Mouse (Mus musculus) stomach, embryonic 14.5 days (tissue): ENCODE results near the gene Abhd17a. TPM values are rescaled to one million over a fixed set of nuclear protein-coding genes. Genes with fewer than 3 reads are reported as not detected.

Source experiments
- ATAC-seq: fragments of 200-750 bp; cut with Nextera tagmentation; 2 replicates; pipeline ENCODE4 v1.8.0; 2017; ENCODE audit warnings: low read depth, moderate TSS enrichment; ENCODE audit not compliant: insufficient number of reproducible peaks, insufficient read depth, low FRiP score
- H3K27ac ChIP-seq: fragments of 300-500 bp; sonication (generic); 2 replicates; pipeline ENCODE4 v1.5.1; 2014; ENCODE audit warnings: mild to moderate bottlenecking, low read length, moderate library complexity, mixed read lengths
- H3K27me3 ChIP-seq: fragments of 300-500 bp; sonication (generic); 2 replicates; pipeline ENCODE4 v1.6.1; 2014; ENCODE audit warnings: low read length, control low read depth, mixed read lengths; ENCODE audit not compliant: control insufficient read depth, insufficient read depth
- H3K36me3 ChIP-seq: fragments of 300-500 bp; sonication (generic); 2 replicates; pipeline ENCODE4 v1.6.1; 2014; ENCODE audit warnings: mild to moderate bottlenecking, control low read depth, low read length, moderate library complexity, mixed read lengths; ENCODE audit not compliant: control insufficient read depth, insufficient read depth
- H3K4me1 ChIP-seq: fragments of 300-500 bp; sonication (generic); 2 replicates; pipeline ENCODE4 v1.6.1; 2014; ENCODE audit warnings: low read length, control low read depth, mixed read lengths; ENCODE audit not compliant: control insufficient read depth, insufficient read depth
- H3K4me2 ChIP-seq: fragments of 300-500 bp; sonication (generic); replicated peaks from 2 replicates; pipeline ENCODE4 v1.6.1; 2014; ENCODE audit warnings: low read depth, low read length, control low read depth
- H3K4me3 ChIP-seq: fragments of 300-500 bp; sonication (generic); 2 replicates; pipeline ENCODE4 v1.5.1; 2014; ENCODE audit warnings: low read depth, low read length, control low read depth
- H3K9ac ChIP-seq: fragments of 300-500 bp; sonication (generic); replicated peaks from 2 replicates; pipeline ENCODE4 v1.6.1; 2014; ENCODE audit warnings: low read depth, mild to moderate bottlenecking, control low read depth, low read length, moderate library complexity, mixed read lengths
- H3K9me3 ChIP-seq: fragments of 300-500 bp; sonication (generic); 2 replicates; pipeline ENCODE4 v1.6.1; 2016; ENCODE audit warnings: low read depth, low read length, control low read depth; ENCODE audit not compliant: control insufficient read depth
- WGBS: fragments of 180-500 bp; shearing (Covaris S2); extraction: QIAGEN DNeasy Blood & Tissue Kit; methylation state at CpG from one replicate; pipeline ENCODE4 v1.1.7; 2014; 5-methylcytosine and 5-hydroxymethylcytosine counted together
- polyA plus RNA-seq: library from polyadenylated mRNA; unstranded; fragments of >200 nt; fragmentation: Nextera tagmentation; extraction: Ambion mirVana; gene quantifications from 2 replicates; pipeline ENCODE4 v1.2.1, GENCODE M21; 2014

Abhd17a gene
- 89.7 and 104 TPM in 2 replicates for polyA plus RNA-seq

DNA sequence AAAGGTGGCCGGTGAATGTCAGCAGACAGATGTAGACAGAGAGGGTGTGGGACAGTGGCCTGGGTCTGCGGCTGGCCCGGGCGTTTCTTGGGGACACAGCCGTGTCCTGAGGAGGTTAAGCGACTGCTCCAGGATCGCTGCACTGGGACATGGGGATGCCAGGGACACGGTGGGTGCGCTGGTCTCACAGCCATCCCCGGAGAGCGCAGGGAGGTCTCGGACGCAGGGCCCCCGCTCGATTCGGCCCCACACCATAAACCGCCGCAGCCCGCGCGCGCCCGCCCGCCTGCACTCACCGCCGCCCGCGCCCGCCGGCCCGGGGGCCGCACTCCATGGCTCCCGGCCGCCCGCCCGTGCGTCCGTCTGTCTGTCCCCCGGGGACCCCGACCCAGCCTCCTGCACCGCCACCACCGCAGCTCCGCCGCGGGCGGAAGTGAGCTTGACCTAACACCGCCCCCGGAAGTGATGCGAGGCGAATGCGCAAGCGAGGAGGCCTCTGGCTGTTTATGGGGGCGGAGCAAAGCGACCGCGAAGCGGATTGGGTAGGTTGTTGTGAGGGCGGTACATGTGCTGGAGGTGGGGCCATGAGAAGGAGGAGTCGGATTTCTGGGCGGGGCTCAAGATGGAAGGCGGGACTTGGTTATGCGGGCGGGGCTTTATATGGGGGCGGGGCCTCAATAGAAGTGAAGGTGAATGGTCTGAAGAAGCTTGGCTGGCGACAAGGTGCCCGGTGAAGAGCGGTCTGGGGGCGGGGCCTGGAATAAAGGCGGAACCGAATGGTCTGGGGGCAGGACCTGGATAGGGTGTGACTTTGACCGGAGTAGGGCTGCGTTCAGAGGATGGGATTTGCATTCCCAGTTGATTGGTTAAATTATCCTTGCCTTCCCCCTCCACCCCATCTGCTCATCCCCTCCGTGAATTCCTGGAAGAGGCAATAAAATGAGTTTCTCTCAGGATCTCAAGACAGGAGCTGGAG is at the start of gene Abhd17a:
Gene Abhd17a (minus strand): TSS at position 463 of the 976 bp plus-strand sequence.
- H3K9ac ChIP-seq = peak within 1 kb of the TSS; percentile 83
- H3K4me1 ChIP-seq = peaks cover 10% of the 10 kb centered on the region
- peak; percentile 95 for ATAC-seq
- no peaks in the 10 kb centered on the region for H3K9me3 ChIP-seq
- peak within 1 kb of the TSS; percentile 30; the same call in 1 of the 2 replicates for H3K27ac ChIP-seq
- under 1% methylated on average over 70 of the region's 73 CpGs for WGBS
- H3K36me3 ChIP-seq = peaks cover 5% of the 10 kb centered on the region; the same call in 1 of the 2 replicates
- no peaks in the 10 kb centered on the region for H3K27me3 ChIP-seq
- H3K4me2 ChIP-seq = peak within 1 kb of the TSS; percentile 76
- H3K4me3 ChIP-seq = peak within 1 kb of the TSS; percentile 73

DNA sequence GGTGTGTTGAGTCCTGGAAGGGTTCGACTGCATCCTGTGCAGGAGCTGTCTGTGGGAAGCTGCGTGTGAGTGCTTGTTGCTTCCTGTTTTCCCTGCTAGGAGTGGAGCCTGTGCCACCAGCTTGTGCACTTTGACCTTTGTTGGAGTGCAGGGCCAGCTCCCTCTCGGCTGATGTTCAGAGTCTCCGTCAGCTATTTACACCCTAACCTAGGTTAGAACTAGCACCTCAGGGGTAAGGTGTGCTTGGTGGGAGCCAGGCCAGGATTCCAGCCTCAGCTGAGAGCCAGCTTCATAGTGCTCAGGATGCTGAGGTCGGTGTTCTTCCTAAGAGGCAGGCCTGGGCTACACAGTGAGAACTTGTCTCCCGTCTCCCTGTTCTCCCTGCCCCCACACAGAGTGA is 45.2 kb upstream of the Abhd17a start:
- WGBS = 73% methylated on average over 6 of the region's 6 CpGs
- Histone ChIP-seq H3K27ac (no peak overlapping the region), H3K4me3 (no peak overlapping the region), H3K9me3 (no peaks in the 10 kb centered on the region), H3K4me1 (no peaks in the 10 kb centered on the region), H3K27me3 (no peaks in the 10 kb centered on the region), H3K9ac (no peak overlapping the region), H3K36me3 (peaks cover 56% of the 10 kb centered on the region), H3K4me2 (no peak overlapping the region)
- ATAC-seq = no peak

GRCm38 (mm10) chr10:80628925-80629324 is 38.8 kb upstream of the Abhd17a start:
- no peak overlapping the region for H3K4me3 ChIP-seq
- H3K36me3 ChIP-seq = peaks cover 7% of the 10 kb centered on the region; the same call in 1 of the 2 replicates
- no peak overlapping the region for H3K4me2 ChIP-seq
- no peak for ATAC-seq
- H3K9ac ChIP-seq = no peak overlapping the region
- WGBS = 87% methylated on average over 9 of the region's 9 CpGs
- no peaks in the 10 kb centered on the region for H3K9me3 ChIP-seq
- no peaks in the 10 kb centered on the region for H3K27me3 ChIP-seq
- no peak overlapping the region for H3K27ac ChIP-seq
- H3K4me1 ChIP-seq = peaks cover 19% of the 10 kb centered on the region

DNA sequence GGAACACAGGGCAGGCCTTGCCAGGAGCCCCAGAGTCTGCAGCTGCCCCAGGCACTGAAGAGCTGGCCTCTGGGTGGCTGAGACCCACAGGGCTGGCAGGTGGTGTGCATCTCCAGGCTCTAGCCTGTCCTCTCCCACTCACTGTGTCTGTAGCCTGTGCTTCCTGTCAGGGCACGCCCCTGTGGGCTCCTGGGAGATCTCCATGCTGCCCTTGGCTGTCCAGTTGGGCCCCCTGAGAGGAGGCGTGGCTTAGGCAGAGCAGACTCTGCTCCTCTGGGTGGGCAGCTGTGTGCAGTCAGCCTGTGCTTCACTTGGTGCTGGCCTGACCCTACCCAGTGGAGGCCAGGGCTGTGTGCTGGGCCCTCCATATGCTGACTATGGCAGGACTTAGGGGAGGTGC is 37.5 kb upstream of the Abhd17a start:
- Histone ChIP-seq H3K27me3 (no peaks in the 10 kb centered on the region), H3K4me1 (peaks cover 22% of the 10 kb centered on the region), H3K9me3 (no peaks in the 10 kb centered on the region), H3K9ac (no peak overlapping the region), H3K36me3 (peaks cover 7% of the 10 kb centered on the region; the same call in 1 of the 2 replicates), H3K4me2 (no peak overlapping the region), H3K27ac (no peak overlapping the region), H3K4me3 (no peak overlapping the region)
- 17% methylated on average over 2 of the region's 2 CpGs for WGBS
- peak; percentile 33; the same call in 1 of the 2 replicates for ATAC-seq

DNA sequence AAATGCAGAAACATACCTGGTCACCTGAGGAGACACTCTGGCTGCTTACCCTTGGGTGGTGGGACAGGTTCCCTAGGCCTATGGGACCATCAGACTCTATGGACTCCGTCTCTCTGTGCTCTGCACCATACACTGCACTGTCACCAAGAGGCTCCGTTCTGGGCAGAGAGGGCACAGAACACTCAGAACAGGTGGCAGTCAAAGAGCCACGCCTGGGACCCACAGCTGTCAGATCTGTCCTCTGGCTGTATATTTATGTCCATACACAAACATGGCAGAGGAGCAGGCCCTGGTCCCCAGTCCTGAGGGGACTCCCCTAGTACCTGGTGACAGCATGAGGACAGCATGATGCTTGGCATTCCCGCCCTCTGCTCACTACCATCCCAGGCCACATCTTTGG is 35.6 kb upstream of the Abhd17a start:
- ATAC-seq = no peak
- 88% methylated on average over 4 of the region's 4 CpGs for WGBS
- Histone ChIP-seq H3K36me3 (peaks cover 5% of the 10 kb centered on the region; the same call in 1 of the 2 replicates), H3K27ac (no peak overlapping the region), H3K4me1 (peaks cover 27% of the 10 kb centered on the region), H3K4me3 (no peak overlapping the region), H3K9ac (no peak overlapping the region), H3K27me3 (no peaks in the 10 kb centered on the region), H3K9me3 (no peaks in the 10 kb centered on the region), H3K4me2 (no peak overlapping the region)

DNA sequence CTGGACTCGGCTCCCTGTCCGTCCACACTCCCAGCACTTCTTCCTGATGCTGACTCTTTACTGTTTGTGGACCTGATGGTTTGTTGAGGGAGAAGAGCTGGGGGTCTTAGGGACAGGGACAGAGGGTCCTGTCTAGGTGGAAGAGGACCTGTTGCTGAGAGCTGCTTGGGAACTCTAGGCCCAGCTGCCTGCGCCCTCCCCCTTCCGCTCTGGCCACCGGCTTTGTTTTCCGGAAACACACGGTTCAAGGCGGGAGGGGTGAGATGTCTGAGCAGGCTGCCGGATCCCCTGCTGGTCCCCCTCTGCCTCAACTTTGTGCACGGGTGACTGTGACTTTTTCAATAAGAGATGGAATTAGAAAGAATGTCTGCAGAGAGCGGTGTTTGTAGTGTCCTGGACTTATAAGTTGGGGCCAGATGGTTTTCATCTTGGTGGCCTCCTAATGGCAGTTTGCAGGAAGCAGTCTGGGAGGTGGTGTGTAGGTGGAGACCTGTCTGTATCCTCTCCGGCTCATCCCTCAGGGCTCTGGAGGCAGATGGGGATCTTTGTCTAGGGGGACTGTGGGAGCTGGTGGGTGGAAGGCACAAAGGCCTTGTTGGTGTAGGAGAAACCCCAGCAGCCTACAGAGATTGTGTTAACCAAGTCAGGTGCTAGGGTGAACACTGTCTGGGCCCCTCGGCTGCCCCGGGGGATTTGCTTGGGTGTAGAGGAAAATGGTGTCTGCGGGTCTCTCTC is 33.5 kb upstream of the Abhd17a start:
- WGBS = 10% methylated on average over 15 of the region's 15 CpGs
- Histone ChIP-seq H3K9me3 (no peaks in the 10 kb centered on the region), H3K4me1 (peaks cover 24% of the 10 kb centered on the region), H3K36me3 (no peaks in the 10 kb centered on the region; the same call in 1 of the 2 replicates), H3K27ac (peak overlapping the region; percentile 88), H3K4me3 (peak overlapping the region; percentile 86), H3K9ac (peak overlapping the region; percentile 90), H3K4me2 (peak overlapping the region; percentile 86), H3K27me3 (no peaks in the 10 kb centered on the region)
- ATAC-seq = no peak

DNA sequence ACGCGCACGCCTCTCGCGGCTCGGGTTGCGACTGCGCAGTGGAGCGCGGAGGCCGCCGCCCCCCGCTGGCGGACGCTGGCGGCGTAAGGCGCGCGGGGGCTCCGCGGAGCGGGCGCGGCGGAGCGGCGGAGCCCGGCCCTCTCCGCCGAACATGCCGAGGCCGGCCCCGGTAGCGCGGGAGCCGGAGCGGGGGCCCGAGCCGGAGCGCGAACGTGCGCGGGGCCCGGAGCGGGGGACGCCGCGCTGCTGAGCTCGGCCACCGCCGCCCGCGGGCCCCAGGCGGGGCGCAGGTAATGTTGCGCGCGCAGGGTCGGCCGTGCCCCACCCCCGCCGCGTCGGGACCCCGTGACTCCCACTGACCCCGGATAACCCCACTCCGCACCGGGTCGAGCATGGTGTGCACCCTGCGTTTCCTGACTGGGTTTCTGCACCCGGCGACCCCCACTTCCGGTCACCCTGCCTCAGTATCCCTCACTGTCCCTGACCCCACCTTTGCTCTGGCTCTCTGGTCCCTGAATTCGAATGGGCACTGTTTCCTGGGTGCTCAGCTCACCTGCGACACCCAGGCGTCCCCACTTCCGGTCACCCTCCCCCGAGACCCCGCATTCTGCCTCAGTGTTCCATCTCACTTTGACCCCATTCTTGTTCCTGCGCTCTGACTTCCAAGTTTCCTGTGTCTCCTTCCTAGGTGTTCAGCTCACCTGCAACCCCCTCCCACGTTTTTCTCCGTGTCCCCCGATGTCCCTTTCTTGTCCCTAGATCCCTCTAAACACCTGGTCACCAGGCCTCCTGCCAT is 32.7 kb upstream of the Abhd17a start, which contains the start of gene Csnk1g2:
Gene Csnk1g2 (plus strand): TSS at position 178 of the 796 bp plus-strand sequence.
- peak within 1 kb of the TSS; percentile 86 for H3K4me2 ChIP-seq
- H3K27me3 ChIP-seq = no peaks in the 10 kb centered on the region
- peak within 1 kb of the TSS; percentile 90 for H3K9ac ChIP-seq
- peak within 1 kb of the TSS; percentile 95 for H3K27ac ChIP-seq
- no peaks in the 10 kb centered on the region; the same call in 1 of the 2 replicates for H3K36me3 ChIP-seq
- peak within 1 kb of the TSS; percentile 86 for H3K4me3 ChIP-seq
- H3K9me3 ChIP-seq = no peaks in the 10 kb centered on the region
- under 1% methylated on average over 74 of the region's 85 CpGs for WGBS
- H3K4me1 ChIP-seq = peaks cover 20% of the 10 kb centered on the region
- 0 out of 2 replicates have a peak, but pooled peaks have one; percentile 2 for ATAC-seq
